Mouse (Mus musculus) limb, embryonic 13.5 days (tissue): ENCODE results near the gene Lrmda. TPM values are rescaled to one million over a fixed set of nuclear protein-coding genes. Genes with fewer than 3 reads are reported as not detected.
A peak's percentile ranks its signal among the peaks of the same experiment; 100 is the strongest.

Experiments
- ATAC-seq: fragments of 200-750 bp; cut with Nextera tagmentation; 2 replicates; pipeline ENCODE4 v1.8.0; 2017; ENCODE audit warnings: low read depth, moderate number of reproducible peaks, moderate TSS enrichment; ENCODE audit not compliant: low FRiP score
- H3K27ac ChIP-seq: fragments of 300-500 bp; sonication (generic); 2 replicates; pipeline ENCODE4 v1.5.1; 2015; ENCODE audit warnings: inconsistent platforms, mild to moderate bottlenecking, moderate library complexity
- H3K27me3 ChIP-seq: fragments of 300-500 bp; sonication (generic); 2 replicates; pipeline ENCODE4 v1.6.1; 2015; ENCODE audit warnings: mild to moderate bottlenecking, inconsistent platforms
- H3K36me3 ChIP-seq: fragments of 300-500 bp; sonication (generic); 2 replicates; pipeline ENCODE4 v1.6.1; 2015; ENCODE audit warnings: inconsistent platforms, mild to moderate bottlenecking, moderate library complexity
- H3K4me1 ChIP-seq: fragments of 300-500 bp; sonication (generic); 2 replicates; pipeline ENCODE4 v1.6.1; 2015; ENCODE audit warnings: inconsistent platforms
- H3K4me2 ChIP-seq: fragments of 300-500 bp; sonication (generic); replicated peaks from 2 replicates; pipeline ENCODE4 v1.6.1; 2015; ENCODE audit warnings: inconsistent platforms, mild to moderate bottlenecking, moderate library complexity
- H3K4me3 ChIP-seq: fragments of 300-500 bp; sonication (generic); 2 replicates; pipeline ENCODE4 v1.5.1; 2015; ENCODE audit warnings: moderate library complexity, mild to moderate bottlenecking, inconsistent platforms
- H3K9ac ChIP-seq: fragments of 300-500 bp; sonication (generic); 2 replicates; pipeline ENCODE4 v1.6.1; 2015; ENCODE audit warnings: mild to moderate bottlenecking, inconsistent platforms
- H3K9me3 ChIP-seq: fragments of 300-500 bp; sonication (generic); 2 replicates; pipeline ENCODE4 v1.6.1; 2016; ENCODE audit warnings: inconsistent platforms
- WGBS: fragments of 180-500 bp; shearing (Covaris S2); methylation state at CpG from one replicate; pipeline ENCODE4 v1.1.7; 2015; 5-methylcytosine and 5-hydroxymethylcytosine counted together
- polyA plus RNA-seq: library from polyadenylated mRNA; unstranded; fragments of >200 nt; fragmentation: Nextera tagmentation; extraction: Ambion mirVana; gene quantifications from 2 replicates; pipeline ENCODE4 v1.2.1, GENCODE M21; 2015

The Lrmda gene
- polyA plus RNA-seq, 1 experiment from 2014 or later = 0.38 TPM

DNA sequence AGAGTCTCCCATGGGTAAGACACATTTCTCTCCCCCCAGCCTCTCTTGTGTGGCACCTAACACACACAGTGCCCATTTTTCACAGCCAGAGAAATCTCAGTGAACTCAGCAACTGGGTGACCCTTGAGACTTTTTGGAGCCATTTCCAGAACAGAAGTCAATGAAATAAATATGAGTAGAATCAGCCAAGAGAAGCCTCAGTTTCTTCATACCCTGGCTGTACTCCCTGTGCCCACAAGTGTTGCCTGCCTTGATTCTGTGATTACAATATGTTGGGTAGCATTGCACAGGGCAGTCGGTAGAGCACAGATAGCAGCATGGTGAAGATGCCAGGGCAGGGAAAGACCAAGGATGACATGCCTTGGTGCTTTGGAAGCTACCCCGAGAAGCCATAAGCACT is 69.1 kb downstream of the Lrmda start:
- WGBS = 89% methylated on average over 2 of the region's 2 CpGs

DNA sequence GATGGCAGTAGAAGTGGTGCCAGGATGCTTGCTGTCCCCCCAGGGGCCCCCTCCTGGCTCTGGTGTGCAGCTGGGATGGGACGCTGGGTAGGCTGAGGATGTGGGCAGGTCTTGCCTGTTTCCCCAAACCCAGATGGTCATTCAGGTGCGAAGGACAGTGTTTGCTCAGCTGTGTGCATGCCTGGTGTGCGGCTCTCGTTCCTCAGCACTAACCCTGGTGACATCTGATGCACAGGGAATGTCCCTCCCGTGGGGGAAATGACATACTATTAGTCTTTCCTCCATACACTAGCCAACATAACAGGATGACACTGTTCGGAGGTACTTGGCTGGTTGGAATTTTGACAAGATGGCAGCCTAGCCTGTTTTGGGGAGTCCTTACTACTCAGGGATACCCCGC is 69.8 kb downstream of the Lrmda start:
- Histone ChIP-seq H3K27me3 (peaks cover 27% of the 10 kb centered on the region), H3K4me2 (no peak overlapping the region; the same call in 1 of the 2 replicates), H3K36me3 (no peaks in the 10 kb centered on the region), H3K27ac (no peak overlapping the region; the same call in 1 of the 2 replicates), H3K9ac (no peak overlapping the region), H3K4me1 (peaks cover 46% of the 10 kb centered on the region), H3K9me3 (peaks cover 16% of the 10 kb centered on the region), H3K4me3 (no peak overlapping the region)
- WGBS = 60% methylated on average over 7 of the region's 7 CpGs
- no peak for ATAC-seq

More for the DNA sequence above, 69.1 kb downstream of the Lrmda start:
- H3K4me2 ChIP-seq = no peak overlapping the region
- peaks cover 46% of the 10 kb centered on the region for H3K4me1 ChIP-seq
- no peak overlapping the region for H3K9ac ChIP-seq
- H3K27ac ChIP-seq = no peak overlapping the region
- H3K4me3 ChIP-seq = no peak overlapping the region
- H3K27me3 ChIP-seq = peaks cover 20% of the 10 kb centered on the region
- H3K9me3 ChIP-seq = peaks cover 16% of the 10 kb centered on the region
- no peak for ATAC-seq
- H3K36me3 ChIP-seq = no peaks in the 10 kb centered on the region

DNA sequence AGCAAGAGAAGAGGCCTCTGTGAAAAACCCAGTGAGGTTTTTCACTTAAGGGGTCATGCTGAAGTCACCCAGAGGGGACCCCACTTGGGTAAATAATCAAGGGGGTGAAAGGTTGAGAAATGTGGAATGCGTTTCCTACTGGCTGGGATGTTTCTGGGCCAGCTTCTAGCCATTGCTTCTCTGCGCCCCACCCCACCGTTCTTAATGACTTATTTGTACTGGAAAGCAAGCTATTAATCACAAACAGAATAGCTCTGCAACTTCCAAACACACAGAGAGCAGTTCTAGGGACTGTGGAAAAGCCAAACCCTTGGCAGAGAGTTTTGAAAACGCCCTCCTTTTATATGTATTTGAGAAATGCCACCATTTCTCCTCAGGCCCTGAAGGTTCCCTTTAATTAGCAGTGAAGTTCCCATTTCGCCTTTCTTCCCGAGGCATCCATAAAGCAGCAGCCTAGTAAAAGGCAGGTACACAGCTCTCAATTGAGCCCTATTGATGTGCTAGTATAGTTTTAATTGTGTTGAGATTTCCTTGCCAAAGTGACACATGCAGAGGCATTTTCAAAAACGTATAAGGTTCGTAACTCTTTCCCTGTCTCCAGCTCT is 70.5 kb downstream of the Lrmda start:
- H3K9me3 ChIP-seq = peaks cover 16% of the 10 kb centered on the region
- H3K36me3 ChIP-seq = no peaks in the 10 kb centered on the region
- H3K4me1 ChIP-seq = peaks cover 46% of the 10 kb centered on the region
- H3K27ac ChIP-seq = no peak overlapping the region
- peaks cover 27% of the 10 kb centered on the region for H3K27me3 ChIP-seq
- no peak overlapping the region for H3K9ac ChIP-seq
- WGBS = 21% methylated on average over 8 of the region's 8 CpGs
- no peak for ATAC-seq
- H3K4me2 ChIP-seq = peak overlapping the region; percentile 30
- H3K4me3 ChIP-seq = no peak overlapping the region

DNA sequence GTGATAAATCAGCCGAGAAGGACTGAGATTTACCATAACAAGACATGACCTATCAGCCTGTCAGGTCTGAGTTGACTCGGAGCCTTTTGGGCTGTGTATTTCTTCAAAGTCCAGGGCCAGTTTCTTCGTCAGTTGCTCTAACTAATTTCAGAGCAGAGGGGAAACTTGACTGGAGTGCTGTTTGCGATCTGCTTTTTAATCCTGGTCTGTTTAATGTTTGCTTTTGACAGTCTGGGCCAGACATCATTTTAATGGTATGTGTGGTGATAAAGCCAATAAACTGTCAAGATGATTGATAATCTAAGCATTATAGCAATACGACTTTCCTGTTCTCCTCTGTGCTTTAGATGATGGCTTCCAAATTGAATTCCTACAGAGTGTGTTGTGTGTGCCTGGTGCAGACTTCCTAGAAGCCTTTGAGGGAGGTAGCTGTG is 71.3 kb downstream of the Lrmda start:
- peak overlapping the region; percentile 30 for H3K4me2 ChIP-seq
- ATAC-seq = peak; percentile 62; the same call in 1 of the 2 replicates
- WGBS = 8% methylated on average over 5 of the region's 5 CpGs
- H3K36me3 ChIP-seq = no peaks in the 10 kb centered on the region
- H3K9ac ChIP-seq = no peak overlapping the region
- H3K4me3 ChIP-seq = no peak overlapping the region
- H3K4me1 ChIP-seq = peaks cover 46% of the 10 kb centered on the region
- no peak overlapping the region; the same call in 1 of the 2 replicates for H3K27ac ChIP-seq
- H3K27me3 ChIP-seq = peaks cover 20% of the 10 kb centered on the region
- peaks cover 16% of the 10 kb centered on the region for H3K9me3 ChIP-seq

DNA sequence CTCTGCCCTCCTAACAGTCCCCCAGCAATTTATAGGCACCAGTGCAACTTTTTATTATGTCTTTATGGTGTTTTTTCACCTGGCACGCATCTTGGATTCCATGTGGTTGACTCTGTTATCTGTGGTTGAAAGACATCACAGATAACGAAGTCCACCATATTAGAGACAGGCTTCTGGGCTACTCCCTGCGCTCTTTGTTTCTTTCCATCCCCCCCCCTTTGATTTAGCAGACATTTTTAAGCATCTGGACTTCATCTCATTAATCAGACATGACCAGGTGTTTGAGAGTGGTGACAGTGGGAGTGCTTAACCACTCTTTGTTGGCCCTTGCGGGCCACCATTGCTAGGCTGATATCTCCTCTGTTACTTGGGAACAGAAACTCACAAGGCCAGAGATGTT is 71.8 kb downstream of the Lrmda start:
- H3K9ac ChIP-seq = no peak overlapping the region
- H3K27ac ChIP-seq = no peak overlapping the region
- 20% methylated on average over 4 of the region's 4 CpGs for WGBS

DNA sequence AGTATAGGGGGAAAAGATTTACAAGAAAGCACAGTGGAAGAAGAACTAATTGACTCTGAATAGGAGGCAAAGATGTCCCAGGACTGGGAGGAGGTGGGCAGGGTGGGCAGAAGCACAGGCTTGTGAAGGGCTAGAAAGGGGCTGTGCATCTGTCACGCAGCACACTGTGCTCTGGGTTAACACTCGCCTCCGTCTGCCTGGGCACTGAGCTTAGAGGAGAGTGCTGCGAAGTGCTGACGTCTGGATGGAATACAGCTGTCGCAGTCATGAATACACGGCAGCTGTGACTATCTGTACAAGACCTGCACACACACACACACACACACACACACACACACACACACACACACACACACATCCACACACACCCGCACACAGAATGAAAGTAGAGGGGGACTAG is 73.6 kb downstream of the Lrmda start:
- Histone ChIP-seq H3K27ac (no peak overlapping the region), H3K27me3 (peaks cover 19% of the 10 kb centered on the region), H3K36me3 (no peaks in the 10 kb centered on the region), H3K4me2 (no peak overlapping the region), H3K4me1 (peaks cover 46% of the 10 kb centered on the region), H3K9me3 (peaks cover 7% of the 10 kb centered on the region), H3K4me3 (no peak overlapping the region), H3K9ac (no peak overlapping the region)
- peak; percentile 64 for ATAC-seq
- 20% methylated on average over 8 of the region's 8 CpGs for WGBS

More for the DNA sequence above, 71.8 kb downstream of the Lrmda start:
- peaks cover 46% of the 10 kb centered on the region for H3K4me1 ChIP-seq
- ATAC-seq = no peak
- H3K36me3 ChIP-seq = no peaks in the 10 kb centered on the region
- peaks cover 19% of the 10 kb centered on the region for H3K27me3 ChIP-seq
- H3K9me3 ChIP-seq = peaks cover 16% of the 10 kb centered on the region
- H3K4me3 ChIP-seq = no peak overlapping the region
- H3K4me2 ChIP-seq = no peak overlapping the region; the same call in 1 of the 2 replicates

DNA sequence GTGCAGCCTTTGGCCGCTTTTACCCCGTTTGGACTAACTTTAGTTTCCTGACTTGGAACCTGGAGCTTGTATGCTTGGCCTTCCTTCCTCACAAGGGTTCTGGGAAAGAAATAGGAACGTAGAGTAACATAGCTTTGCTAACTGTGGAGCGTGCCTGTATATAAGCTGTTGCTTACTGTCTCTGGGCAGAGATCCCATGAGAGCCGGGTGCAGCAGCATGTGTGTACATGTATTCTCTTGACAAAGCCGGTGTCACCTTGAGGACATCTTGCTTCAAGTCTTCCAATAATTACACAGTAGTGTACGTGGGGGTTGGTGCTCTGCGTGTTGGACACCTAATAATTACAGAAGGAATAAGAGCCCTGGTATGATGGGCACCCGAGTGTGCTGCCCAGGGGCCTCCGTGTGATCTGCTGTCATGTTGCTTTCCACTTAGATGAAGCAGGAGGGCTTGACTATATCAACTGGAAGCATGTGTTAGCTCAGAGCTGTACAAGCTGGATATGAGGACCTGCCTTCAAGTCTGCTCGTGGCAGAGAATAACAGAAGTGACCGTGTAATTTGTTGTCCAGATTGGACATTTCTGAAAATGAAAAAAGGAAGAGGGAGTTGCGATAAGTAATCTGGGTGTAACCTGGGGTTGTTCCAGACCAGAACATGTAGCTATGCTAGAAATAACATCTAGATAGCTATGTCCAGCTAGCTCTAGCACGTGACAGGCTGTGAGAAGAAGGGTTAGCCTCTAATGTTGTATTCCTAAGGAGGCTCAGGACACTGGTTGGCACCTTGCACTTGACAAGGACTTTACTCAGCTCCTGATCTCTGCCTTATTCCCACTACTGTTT is 82.7 kb downstream of the Lrmda start:
- 0 out of 2 replicates have a peak, but pooled peaks cover 3% of the 10 kb centered on the region for H3K9me3 ChIP-seq
- WGBS = 85% methylated on average over 14 of the region's 14 CpGs
- H3K9ac ChIP-seq = no peak overlapping the region
- H3K4me2 ChIP-seq = no peak overlapping the region
- H3K27ac ChIP-seq = no peak overlapping the region
- H3K36me3 ChIP-seq = no peaks in the 10 kb centered on the region
- ATAC-seq = no peak
- no peak overlapping the region for H3K4me3 ChIP-seq
- no peaks in the 10 kb centered on the region for H3K4me1 ChIP-seq
- H3K27me3 ChIP-seq = peaks cover 14% of the 10 kb centered on the region; the same call in 1 of the 2 replicates

DNA sequence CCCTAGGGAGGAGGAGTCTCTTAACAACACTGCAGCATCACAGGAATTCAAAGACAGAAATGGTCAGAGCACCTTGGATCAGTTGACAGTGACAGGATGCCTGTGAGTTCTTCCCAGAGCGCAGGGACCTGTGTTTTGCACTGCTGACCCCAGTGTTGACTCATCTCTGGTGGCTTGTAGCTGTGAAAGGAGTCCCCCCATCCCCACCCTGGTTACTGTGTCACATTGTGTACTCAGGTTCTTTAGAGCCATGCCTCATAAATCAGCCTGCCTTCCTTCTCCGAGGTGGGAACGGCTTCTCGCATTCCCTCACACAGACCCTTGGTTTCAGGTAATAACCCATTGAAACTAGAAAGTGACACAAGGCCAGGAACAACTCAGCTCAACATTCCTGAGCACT is 86.3 kb downstream of the Lrmda start:
- Histone ChIP-seq H3K4me1 (peaks cover 13% of the 10 kb centered on the region), H3K9ac (no peak overlapping the region), H3K9me3 (no peaks in the 10 kb centered on the region), H3K27me3 (peaks cover 17% of the 10 kb centered on the region; the same call in 1 of the 2 replicates), H3K36me3 (no peaks in the 10 kb centered on the region), H3K4me3 (no peak overlapping the region), H3K27ac (no peak overlapping the region), H3K4me2 (no peak overlapping the region)
- 36% methylated on average over 4 of the region's 4 CpGs for WGBS
- no peak for ATAC-seq

DNA sequence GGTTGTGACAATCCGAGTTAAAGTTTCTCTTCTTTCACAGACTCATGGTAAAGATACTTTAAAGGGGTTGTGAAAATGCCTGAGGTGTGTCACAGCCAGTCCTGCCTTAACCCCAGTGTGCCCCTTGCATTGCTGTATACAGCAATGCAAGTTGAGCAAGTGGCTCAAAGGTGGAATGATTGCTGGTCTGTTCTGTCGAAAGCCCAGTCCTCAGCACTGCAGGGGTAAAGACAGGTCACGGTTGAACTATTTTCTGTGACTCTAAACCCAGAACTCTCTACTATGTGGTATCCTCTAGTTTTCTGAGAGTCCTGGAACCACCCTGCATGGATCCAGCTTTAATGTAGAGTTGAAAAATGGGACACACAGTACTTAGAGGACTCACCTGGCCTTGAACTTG is 87.3 kb downstream of the Lrmda start:
- peaks cover 13% of the 10 kb centered on the region for H3K4me1 ChIP-seq
- H3K36me3 ChIP-seq = no peaks in the 10 kb centered on the region
- ATAC-seq = no peak
- H3K27ac ChIP-seq = no peak overlapping the region
- WGBS = 81% methylated on average over 3 of the region's 3 CpGs
- no peak overlapping the region for H3K4me3 ChIP-seq
- H3K27me3 ChIP-seq = peaks cover 18% of the 10 kb centered on the region; the same call in 1 of the 2 replicates
- no peak overlapping the region for H3K4me2 ChIP-seq
- H3K9me3 ChIP-seq = no peaks in the 10 kb centered on the region
- no peak overlapping the region for H3K9ac ChIP-seq

DNA sequence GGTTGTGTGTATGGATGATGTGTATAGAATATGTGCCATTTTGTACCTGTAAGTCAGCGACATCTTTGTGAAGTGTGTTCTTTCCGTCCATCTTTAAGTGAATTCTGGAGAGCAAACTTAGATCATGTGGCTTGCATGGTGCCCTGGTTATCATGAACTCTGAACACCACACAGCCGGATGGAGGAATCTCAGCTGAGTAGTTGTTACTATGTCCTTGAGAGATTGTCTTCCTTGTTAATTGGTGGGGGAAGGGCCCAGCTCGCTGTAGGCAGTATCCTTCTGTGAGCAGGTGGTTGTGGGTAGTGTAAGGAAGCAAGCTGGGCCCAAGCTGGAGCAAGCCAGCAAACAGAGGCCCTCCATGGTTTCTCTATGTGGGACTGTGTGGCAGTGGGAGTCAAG is 89.9 kb downstream of the Lrmda start:
- Histone ChIP-seq H3K4me2 (no peak overlapping the region), H3K27me3 (peaks cover 19% of the 10 kb centered on the region; the same call in 1 of the 2 replicates), H3K4me1 (peaks cover 17% of the 10 kb centered on the region), H3K9me3 (no peaks in the 10 kb centered on the region), H3K9ac (no peak overlapping the region), H3K4me3 (no peak overlapping the region), H3K36me3 (no peaks in the 10 kb centered on the region), H3K27ac (no peak overlapping the region)
- 71% methylated on average over 4 of the region's 4 CpGs for WGBS
- ATAC-seq = no peak

DNA sequence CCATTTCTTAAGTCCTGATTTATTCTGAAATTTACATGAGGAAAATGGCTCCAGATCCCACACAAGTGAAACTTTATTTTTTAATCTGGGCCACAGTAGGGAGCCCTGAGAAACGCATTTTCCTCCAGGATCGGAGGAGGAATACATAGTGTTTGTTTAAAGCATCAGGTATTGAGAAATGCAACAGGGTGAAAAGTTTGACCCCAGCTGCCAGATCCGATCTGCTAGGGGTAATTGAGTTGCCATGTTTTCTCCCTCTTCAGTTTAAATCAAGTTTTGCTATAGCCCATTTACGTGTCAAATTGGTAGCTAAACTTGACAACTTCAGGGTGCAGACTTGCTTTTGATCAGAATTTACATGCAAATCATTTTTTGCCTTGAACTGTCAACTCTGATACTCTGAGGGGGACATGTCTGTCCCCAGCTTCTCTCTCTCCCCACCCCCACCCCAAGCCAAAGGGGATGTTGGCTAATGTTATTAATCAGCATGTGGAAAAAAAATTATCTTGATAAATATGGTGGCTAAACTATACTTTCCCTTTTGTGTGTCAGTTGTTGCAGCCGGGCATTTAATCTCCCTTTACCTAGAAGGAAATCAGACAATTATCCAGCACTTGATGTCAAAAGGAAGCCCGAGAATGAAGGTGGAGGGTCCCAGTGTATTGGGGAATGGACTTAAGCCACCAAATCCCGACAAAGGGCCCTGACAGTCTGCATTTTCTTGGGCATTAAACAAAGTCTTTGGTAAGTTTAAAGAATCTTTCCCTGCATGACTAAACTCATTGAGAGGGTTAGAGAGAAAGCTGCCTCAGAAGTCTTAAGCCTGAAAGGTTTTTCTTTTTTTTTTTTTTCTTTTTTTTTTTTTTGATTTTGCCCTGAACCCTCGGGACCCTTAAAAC is 94.2 kb downstream of the Lrmda start:
- no peak overlapping the region for H3K9ac ChIP-seq
- no peak overlapping the region for H3K4me2 ChIP-seq
- H3K9me3 ChIP-seq = no peaks in the 10 kb centered on the region
- peaks cover 38% of the 10 kb centered on the region for H3K4me1 ChIP-seq
- no peaks in the 10 kb centered on the region for H3K36me3 ChIP-seq
- peaks cover 11% of the 10 kb centered on the region; the same call in 1 of the 2 replicates for H3K27me3 ChIP-seq
- H3K27ac ChIP-seq = no peak overlapping the region
- WGBS = 30% methylated on average over 8 of the region's 8 CpGs
- no peak for ATAC-seq
- no peak overlapping the region for H3K4me3 ChIP-seq
